Mouse (Mus musculus) embryonic facial prominence, embryonic 15.5 days (tissue): ENCODE results near the gene Lactb. TPM values are rescaled to one million over a fixed set of nuclear protein-coding genes. Genes with fewer than 3 reads are reported as not detected.

Source experiments
- ATAC-seq: fragments of 200-750 bp; cut with Nextera tagmentation; 2 replicates; pipeline ENCODE4 v1.8.0; 2017; ENCODE audit warnings: low read depth, moderate TSS enrichment; ENCODE audit not compliant: insufficient number of reproducible peaks, low FRiP score, low TSS enrichment
- H3K27ac ChIP-seq: fragments of 300-500 bp; sonication (generic); replicated peaks from 2 replicates; pipeline ENCODE4 v1.5.1; 2015; ENCODE audit warnings: mild to moderate bottlenecking, inconsistent platforms
- H3K27me3 ChIP-seq: fragments of 300-500 bp; sonication (generic); 2 replicates; pipeline ENCODE4 v1.6.1; 2015; ENCODE audit warnings: inconsistent platforms
- H3K36me3 ChIP-seq: fragments of 300-500 bp; sonication (generic); 2 replicates; pipeline ENCODE4 v1.6.1; 2015; ENCODE audit warnings: mild to moderate bottlenecking, inconsistent platforms
- H3K4me1 ChIP-seq: fragments of 300-500 bp; sonication (generic); 2 replicates; pipeline ENCODE4 v1.6.1; 2015; ENCODE audit warnings: inconsistent platforms
- H3K4me2 ChIP-seq: fragments of 300-500 bp; sonication (generic); replicated peaks from 2 replicates; pipeline ENCODE4 v1.6.1; 2015; ENCODE audit warnings: mild to moderate bottlenecking, inconsistent platforms
- H3K4me3 ChIP-seq: fragments of 300-500 bp; sonication (generic); replicated peaks from 2 replicates; pipeline ENCODE4 v1.5.1; 2015; ENCODE audit warnings: mild to moderate bottlenecking, inconsistent platforms
- H3K9ac ChIP-seq: fragments of 300-500 bp; sonication (generic); 2 replicates; pipeline ENCODE4 v1.6.1; 2015; ENCODE audit warnings: inconsistent platforms
- H3K9me3 ChIP-seq: fragments of 300-500 bp; sonication (generic); replicated peaks from 2 replicates; pipeline ENCODE4 v1.6.1; 2016; ENCODE audit warnings: inconsistent platforms
- WGBS: fragments of 180-500 bp; shearing (Covaris S2); methylation state at CpG from one replicate; pipeline ENCODE4 v1.1.7; 2015; 5-methylcytosine and 5-hydroxymethylcytosine counted together
- polyA plus RNA-seq: library from polyadenylated mRNA; unstranded; fragments of >200 nt; fragmentation: Nextera tagmentation; extraction: Ambion mirVana; gene quantifications from 2 replicates; pipeline ENCODE4 v1.2.1, GENCODE M21; 2015

Gene Lactb
- polyA plus RNA-seq, 1 experiment from 2014 or later, result 9.1 TPM

DNA sequence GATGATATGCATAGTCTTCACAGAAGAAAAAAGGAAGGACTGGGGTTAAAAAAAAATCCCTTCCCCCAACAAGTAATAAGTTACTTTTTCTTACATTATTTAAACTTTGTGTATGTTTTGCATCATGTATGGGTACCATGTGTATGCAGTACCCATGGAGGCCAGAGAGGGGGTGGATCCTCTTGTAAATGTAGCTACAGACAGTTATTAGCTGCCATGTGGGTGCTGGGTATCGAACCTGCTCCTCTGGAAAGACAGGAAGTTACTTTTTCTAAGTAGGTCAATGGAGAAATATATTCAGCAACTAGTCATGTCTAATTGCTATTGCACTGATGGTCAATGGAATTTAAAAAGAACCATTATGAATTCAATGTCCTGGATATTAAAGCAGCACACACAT lies 3.2 kb upstream of the Lactb start:
- 64% methylated on average over 1 of the region's 1 CpGs for WGBS
- no peak for ATAC-seq
- Histone ChIP-seq H3K4me1 (peaks cover 9% of the 10 kb centered on the region), H3K27me3 (no peaks in the 10 kb centered on the region), H3K4me2 (no peak overlapping the region), H3K36me3 (no peaks in the 10 kb centered on the region), H3K27ac (no peak overlapping the region), H3K9me3 (no peaks in the 10 kb centered on the region), H3K4me3 (no peak overlapping the region), H3K9ac (no peak overlapping the region)

DNA sequence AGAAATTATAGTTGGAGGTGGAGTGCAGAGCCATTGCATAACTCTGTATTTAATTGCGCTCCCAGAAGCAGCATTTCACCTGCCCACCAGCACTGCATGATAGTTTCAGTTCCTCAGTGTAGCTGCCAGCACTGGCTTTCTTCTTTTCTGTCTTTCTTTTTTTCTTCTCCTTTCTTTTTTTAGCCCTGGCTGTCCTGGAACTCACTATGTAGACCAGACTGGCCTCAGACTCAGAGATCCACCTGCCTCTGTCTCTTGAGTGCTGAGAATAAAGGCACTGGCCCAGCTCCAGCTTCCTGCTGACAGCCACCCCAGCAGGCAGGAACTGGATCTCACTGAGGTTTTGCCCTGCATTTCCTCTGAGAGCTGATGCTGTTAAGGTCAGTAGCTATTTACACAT lies 2.7 kb upstream of the Lactb start:
- Histone ChIP-seq H3K27me3 (no peaks in the 10 kb centered on the region), H3K9ac (no peak overlapping the region), H3K36me3 (no peaks in the 10 kb centered on the region), H3K4me2 (no peak overlapping the region), H3K27ac (no peak overlapping the region), H3K4me1 (peaks cover 9% of the 10 kb centered on the region), H3K9me3 (no peaks in the 10 kb centered on the region), H3K4me3 (no peak overlapping the region)
- no peak for ATAC-seq
- WGBS, result 71% methylated on average over 1 of the region's 1 CpGs

DNA sequence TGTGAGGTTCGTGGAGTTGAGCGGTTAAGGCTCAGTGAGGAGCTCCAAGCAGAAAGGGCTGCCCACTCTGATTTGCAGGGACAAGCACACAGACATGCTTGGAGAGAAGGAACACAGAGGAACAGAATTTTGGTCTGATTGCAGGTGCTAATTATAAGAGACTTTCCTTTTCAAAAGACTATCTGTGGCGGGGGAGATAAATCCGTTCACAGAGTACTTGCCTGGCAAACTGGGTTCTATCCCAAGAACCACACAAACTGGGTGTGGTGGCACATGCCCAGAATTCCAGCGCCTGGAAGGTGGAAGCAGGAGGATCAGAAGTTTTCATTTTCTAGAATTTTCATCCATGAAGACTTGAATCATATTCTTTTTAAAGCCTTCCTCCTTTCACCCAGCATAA lies 1.8 kb upstream of the Lactb start:
- no peaks in the 10 kb centered on the region for H3K9me3 ChIP-seq
- no peak for ATAC-seq
- no peaks in the 10 kb centered on the region for H3K27me3 ChIP-seq
- H3K4me2 ChIP-seq, result no peak overlapping the region
- H3K36me3 ChIP-seq, result no peaks in the 10 kb centered on the region
- peaks cover 9% of the 10 kb centered on the region for H3K4me1 ChIP-seq
- WGBS, result 74% methylated on average over 5 of the region's 5 CpGs
- no peak overlapping the region for H3K27ac ChIP-seq
- no peak overlapping the region for H3K4me3 ChIP-seq
- no peak overlapping the region for H3K9ac ChIP-seq

DNA sequence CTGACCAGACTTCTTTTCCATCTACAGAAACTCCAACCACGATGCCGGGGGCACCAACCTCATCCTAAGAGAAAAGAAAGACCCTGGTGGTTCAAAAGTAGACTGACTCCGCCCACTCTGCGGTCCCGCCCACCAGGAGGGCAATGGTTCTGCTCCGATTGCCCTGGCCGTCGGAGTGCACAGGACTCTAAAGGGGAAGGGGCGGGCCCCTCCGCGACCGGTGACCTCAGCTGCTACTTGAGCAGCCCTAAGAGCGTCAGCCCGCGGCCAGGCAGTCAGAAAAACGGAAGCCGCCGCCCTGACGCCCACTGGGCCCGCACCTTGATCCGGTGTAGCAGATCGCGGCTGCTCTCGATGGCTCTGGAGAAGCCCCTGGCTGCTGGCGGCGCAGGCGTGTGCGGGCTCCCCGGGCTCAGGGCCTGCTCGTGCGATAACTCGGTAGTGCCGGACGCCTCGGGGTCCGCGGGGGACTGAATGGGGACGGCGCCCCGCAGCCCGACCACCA lies 511 bp downstream of the Lactb start:
- peak; percentile 75 for ATAC-seq

DNA sequence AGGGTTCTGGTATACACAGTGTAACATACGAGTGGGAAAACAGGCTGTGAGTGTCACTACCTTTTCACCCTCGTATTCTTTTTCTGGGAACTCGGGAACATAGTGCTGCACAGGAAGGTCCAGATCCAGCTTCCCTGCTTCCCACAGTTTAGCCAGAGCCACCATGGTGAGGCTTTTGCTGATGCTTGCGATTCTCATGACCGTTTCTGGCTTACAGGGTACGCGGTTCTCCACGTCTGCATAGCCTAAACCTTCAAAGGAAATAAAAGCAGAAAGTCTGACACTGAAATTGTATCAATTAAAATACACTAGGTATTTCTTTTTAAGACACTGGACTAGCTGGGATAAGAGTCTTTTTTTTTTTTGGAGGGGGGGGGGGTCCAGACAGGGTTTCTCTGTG lies 4.2 kb downstream of the Lactb start:
- H3K4me3 ChIP-seq, result no peak overlapping the region
- H3K27ac ChIP-seq, result no peak overlapping the region

More for the DNA sequence above, 511 bp downstream of the Lactb start:
- H3K4me3 ChIP-seq, result peak overlapping the region; percentile 77
- peak overlapping the region; percentile 82 for H3K27ac ChIP-seq
- no peaks in the 10 kb centered on the region for H3K27me3 ChIP-seq
- WGBS, result under 1% methylated on average over 41 of the region's 41 CpGs
- peaks cover 10% of the 10 kb centered on the region for H3K36me3 ChIP-seq
- H3K4me2 ChIP-seq, result peak overlapping the region; percentile 74
- peak overlapping the region; percentile 69 for H3K9ac ChIP-seq
- peaks cover 9% of the 10 kb centered on the region for H3K4me1 ChIP-seq
- H3K9me3 ChIP-seq, result no peaks in the 10 kb centered on the region

DNA sequence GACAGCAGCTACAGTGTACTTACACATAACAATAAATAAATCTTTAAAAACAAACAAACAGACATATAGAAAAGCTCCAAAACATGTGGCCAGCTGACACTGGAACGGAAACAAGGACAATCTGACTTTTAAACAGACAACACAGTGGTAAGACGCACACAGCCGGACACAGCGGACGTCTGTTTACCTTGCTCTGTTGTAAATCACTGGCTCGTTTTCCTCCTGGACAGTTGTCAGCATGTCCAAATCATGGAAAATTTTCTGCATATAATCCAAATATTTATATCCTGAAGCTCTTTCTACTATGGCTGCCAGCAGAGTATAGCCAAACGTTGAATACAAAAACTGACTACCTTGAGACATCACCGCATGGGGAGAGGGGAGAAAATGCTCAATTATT lies 7.8 kb downstream of the Lactb start:
- Histone ChIP-seq H3K27ac (no peak overlapping the region), H3K27me3 (no peaks in the 10 kb centered on the region), H3K4me2 (no peak overlapping the region), H3K9ac (no peak overlapping the region), H3K36me3 (peaks cover 21% of the 10 kb centered on the region), H3K9me3 (no peaks in the 10 kb centered on the region), H3K4me1 (no peaks in the 10 kb centered on the region), H3K4me3 (no peak overlapping the region)
- WGBS, result 88% methylated on average over 8 of the region's 8 CpGs
- ATAC-seq, result no peak

More for the DNA sequence above, 4.2 kb downstream of the Lactb start:
- Histone ChIP-seq H3K9me3 (no peaks in the 10 kb centered on the region), H3K4me2 (no peak overlapping the region), H3K36me3 (peaks cover 21% of the 10 kb centered on the region), H3K9ac (no peak overlapping the region), H3K4me1 (peaks cover 9% of the 10 kb centered on the region), H3K27me3 (no peaks in the 10 kb centered on the region)
- WGBS, result 85% methylated on average over 8 of the region's 8 CpGs
- no peak for ATAC-seq

DNA sequence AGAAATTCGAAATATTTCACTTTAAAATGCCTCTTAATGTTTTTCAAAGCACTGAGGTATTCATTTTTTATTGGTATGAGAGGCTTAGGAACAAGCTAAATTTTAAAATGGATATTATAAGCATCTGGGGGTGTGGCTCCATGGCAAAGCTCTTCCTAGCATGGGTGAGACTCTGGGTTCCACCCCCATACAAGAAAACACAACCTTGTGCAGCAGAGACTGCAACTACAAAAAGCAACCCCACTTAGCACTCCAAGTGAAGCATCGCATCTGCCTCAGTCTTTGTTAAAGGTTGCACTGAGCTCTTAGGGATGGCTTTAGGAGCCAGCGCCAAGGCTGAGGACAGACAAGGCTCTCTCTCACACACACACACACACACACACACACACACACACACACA lies 13.8 kb downstream of the Lactb start:
- Histone ChIP-seq H3K4me1 (no peaks in the 10 kb centered on the region), H3K36me3 (no peaks in the 10 kb centered on the region), H3K4me2 (no peak overlapping the region), H3K9ac (no peak overlapping the region), H3K27ac (no peak overlapping the region), H3K9me3 (no peaks in the 10 kb centered on the region), H3K4me3 (no peak overlapping the region), H3K27me3 (no peaks in the 10 kb centered on the region)
- ATAC-seq, result no peak
- WGBS, result 75% methylated on average over 3 of the region's 3 CpGs

DNA sequence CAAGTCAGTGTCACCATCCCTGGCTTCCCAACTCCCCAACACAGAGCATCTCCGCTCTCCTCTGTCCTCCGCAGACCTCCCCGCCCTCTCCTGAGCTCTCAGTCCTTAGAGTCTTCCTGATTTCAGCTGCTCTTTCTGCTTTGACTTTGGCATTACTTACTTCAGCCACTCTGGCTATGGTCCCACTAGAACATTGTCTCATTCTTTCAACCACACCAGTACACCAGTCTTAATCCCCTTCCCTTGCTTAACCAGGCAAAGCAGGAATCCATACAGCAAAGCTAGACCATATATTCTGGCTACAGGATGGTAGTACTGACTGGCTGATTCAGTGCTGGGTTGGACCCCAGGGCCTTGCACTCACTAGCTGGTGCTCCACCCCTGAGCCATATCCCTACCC lies 17.8 kb downstream of the Lactb start:
- Histone ChIP-seq H3K27ac (no peak overlapping the region), H3K36me3 (0 out of 2 replicates have a peak, but pooled peaks cover 2% of the 10 kb centered on the region), H3K9me3 (no peaks in the 10 kb centered on the region), H3K27me3 (no peaks in the 10 kb centered on the region), H3K4me2 (no peak overlapping the region), H3K4me3 (no peak overlapping the region), H3K4me1 (no peaks in the 10 kb centered on the region), H3K9ac (no peak overlapping the region)
- whole genome bisulfite sequencing, result 90% methylated on average over 3 of the region's 3 CpGs
- ATAC-seq, result no peak

DNA sequence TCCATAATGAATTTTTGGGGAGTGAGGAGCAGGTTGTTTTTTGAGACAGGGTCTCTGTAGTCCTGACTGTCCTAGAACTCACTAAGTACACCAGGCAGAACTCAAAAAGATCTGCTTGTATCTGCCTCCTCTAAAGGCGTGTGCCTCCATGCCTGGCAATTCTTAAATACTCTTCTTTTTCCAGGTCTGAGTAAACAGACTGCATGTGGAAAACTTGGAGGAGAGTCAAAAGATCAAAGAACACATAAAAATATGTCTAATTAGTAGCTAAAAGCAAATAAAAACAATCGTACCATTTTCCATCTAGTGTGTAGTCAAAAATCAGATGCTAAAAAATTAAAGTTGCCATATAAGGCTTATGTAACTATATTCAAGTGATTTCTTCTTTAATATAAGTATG lies 22.4 kb downstream of the Lactb start:
- no peak overlapping the region for H3K27ac ChIP-seq
- H3K9ac ChIP-seq, result no peak overlapping the region
- H3K27me3 ChIP-seq, result no peaks in the 10 kb centered on the region
- H3K9me3 ChIP-seq, result no peaks in the 10 kb centered on the region
- no peak overlapping the region for H3K4me2 ChIP-seq
- H3K4me3 ChIP-seq, result no peak overlapping the region
- WGBS, result 60% methylated on average over 2 of the region's 2 CpGs
- no peaks in the 10 kb centered on the region for H3K4me1 ChIP-seq
- peaks cover 8% of the 10 kb centered on the region for H3K36me3 ChIP-seq
- no peak for ATAC-seq

DNA sequence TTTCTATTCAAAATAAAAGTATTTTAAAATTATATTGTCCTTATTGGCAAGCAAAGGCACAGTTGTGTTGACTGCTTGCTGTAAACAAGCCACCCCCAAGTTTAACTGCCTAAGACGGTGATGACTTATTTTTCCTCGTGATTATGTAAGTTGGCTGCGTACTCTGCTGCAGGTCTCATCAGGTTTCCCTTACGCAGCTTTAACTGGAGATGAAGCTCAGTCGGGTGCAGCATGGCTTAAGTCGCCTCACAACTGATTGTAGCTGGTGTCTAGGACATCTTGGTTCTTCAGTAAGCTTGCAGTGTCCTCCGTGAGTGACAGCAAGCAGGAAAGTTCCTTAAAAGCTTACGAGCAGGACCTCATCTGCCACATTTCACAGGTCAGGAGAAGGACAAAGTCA lies 23.0 kb downstream of the Lactb start:
- no peak for ATAC-seq
- Histone ChIP-seq H3K36me3 (peaks cover 8% of the 10 kb centered on the region), H3K4me2 (no peak overlapping the region), H3K27ac (no peak overlapping the region), H3K9me3 (no peaks in the 10 kb centered on the region), H3K4me3 (no peak overlapping the region), H3K27me3 (no peaks in the 10 kb centered on the region), H3K9ac (no peak overlapping the region), H3K4me1 (no peaks in the 10 kb centered on the region)
- WGBS, result 74% methylated on average over 8 of the region's 8 CpGs

DNA sequence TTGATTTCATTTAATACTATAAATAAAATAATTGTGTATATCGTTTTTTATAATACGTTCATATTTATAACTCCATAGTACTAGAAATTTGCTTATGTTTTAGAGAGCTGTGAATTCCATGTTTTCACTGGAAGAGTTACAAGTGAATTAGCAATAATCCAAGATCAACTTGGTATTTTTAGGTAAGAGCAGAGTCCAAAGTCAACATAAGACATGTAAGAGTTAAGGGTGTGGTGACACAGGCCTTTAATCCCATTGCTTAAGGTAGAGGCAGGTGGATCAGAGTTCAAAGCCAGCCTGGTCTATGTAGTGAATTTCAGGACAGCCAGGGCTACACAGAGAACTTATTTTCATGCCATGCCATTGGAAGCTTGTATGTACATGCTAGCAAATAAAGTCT lies 26.7 kb downstream of the Lactb start:
- 96% methylated on average over 2 of the region's 2 CpGs for WGBS
- no peak for ATAC-seq
- H3K4me2 ChIP-seq, result no peak overlapping the region
- no peaks in the 10 kb centered on the region for H3K9me3 ChIP-seq
- peaks cover 5% of the 10 kb centered on the region for H3K36me3 ChIP-seq
- H3K9ac ChIP-seq, result no peak overlapping the region
- no peak overlapping the region for H3K27ac ChIP-seq
- H3K4me1 ChIP-seq, result 0 out of 2 replicates have a peak, but pooled peaks cover 3% of the 10 kb centered on the region
- H3K27me3 ChIP-seq, result no peaks in the 10 kb centered on the region
- H3K4me3 ChIP-seq, result no peak overlapping the region
